Mouse (Mus musculus) frontal cortex, postnatal 25 days (tissue): Measurements from ENCODE around the gene Itga1.

Source experiments
- DNase-seq, 2 experiments: peaks; one replicate each; pipeline ENCODE4 v3.0.0; 2022; ENCODE audit warnings: low spot score in 2 of 2

Gene Itga1

GRCm38 (mm10) chr13:114987668-114988067, 114.1 kb downstream of the Itga1 start:
- DNase-seq = no peak

GRCm38 (mm10) chr13:114987161-114987560, 114.6 kb downstream of the Itga1 start:
- DNase-seq = no peak

DNA sequence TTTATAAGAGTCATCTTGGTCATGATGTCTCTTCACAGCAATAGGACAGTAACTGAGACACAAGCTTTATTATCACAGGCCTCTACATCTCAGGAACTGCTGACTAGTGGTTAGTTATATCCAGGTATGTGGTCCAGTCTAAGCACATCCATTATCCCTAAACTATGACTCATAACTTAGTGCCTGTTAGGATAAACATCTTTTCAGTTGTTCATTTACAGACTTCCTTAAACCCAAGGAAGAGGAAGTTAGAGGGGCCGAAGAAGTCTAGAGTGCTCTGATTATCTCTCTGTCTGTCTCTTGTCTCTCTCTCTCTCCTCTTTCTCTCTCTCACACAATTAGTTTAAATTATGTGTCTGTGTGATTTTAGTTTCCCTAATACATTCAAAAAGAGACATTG, 117.1 kb downstream of the Itga1 start:
- DNase-seq = no peak

- no peak for DNase-seq
Observed at GRCm38 (mm10) chr13:114983116-114983515, 118.6 kb downstream of the Itga1 start.

- no peak for DNase-seq
Observed at GRCm38 (mm10) chr13:114980831-114981419, 120.8 kb downstream of the Itga1 start.

GRCm38 (mm10) chr13:114974484-114975042, 127.2 kb downstream of the Itga1 start:
- DNase-seq = no peak

DNA sequence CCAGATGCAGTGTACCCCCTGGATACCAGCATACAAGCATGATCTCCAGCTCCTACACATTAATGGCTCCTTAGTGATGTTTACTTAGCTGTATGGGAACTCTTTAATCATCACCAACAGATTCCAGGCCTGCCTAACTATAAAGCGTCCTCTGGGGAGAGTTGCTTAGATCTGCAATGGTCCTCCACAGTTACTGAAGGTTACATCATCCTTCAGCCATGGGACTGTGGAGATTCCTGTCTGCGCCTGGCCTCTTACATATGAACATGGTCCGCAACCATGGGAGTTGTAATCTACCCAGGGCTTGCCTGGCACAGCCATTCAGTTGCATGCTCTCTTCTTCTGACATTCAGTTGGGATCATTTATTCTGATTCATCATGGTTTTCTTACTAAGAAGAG, 129.9 kb downstream of the Itga1 start:
- no peak for DNase-seq

DNA sequence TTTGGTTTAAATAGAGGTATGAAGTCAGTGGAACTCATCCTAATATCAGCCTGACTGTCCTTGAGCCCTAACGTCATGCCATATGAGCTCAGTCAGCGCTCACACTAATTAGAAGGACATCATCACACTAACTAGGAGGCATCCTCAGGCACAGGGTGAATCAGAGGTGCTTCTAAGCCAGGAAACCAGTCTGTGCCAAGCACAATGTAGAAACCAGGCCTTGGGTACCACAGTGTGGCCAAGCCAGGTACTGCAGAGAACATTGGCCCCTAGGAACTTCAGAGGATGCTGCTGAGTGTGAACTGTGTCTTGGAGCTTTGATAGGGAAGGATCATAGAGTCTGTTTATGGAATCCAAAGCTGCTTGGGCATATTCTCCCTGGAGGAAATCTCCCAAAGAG, 137.5 kb downstream of the Itga1 start:
- peak; percentile 77 to 85 for DNase-seq

- no peak for DNase-seq
Observed at GRCm38 (mm10) chr13:114954516-114954915, 147.2 kb downstream of the Itga1 start.

- no peak for DNase-seq
Observed at GRCm38 (mm10) chr13:114933541-114933940, 168.2 kb downstream of the Itga1 start.

DNA sequence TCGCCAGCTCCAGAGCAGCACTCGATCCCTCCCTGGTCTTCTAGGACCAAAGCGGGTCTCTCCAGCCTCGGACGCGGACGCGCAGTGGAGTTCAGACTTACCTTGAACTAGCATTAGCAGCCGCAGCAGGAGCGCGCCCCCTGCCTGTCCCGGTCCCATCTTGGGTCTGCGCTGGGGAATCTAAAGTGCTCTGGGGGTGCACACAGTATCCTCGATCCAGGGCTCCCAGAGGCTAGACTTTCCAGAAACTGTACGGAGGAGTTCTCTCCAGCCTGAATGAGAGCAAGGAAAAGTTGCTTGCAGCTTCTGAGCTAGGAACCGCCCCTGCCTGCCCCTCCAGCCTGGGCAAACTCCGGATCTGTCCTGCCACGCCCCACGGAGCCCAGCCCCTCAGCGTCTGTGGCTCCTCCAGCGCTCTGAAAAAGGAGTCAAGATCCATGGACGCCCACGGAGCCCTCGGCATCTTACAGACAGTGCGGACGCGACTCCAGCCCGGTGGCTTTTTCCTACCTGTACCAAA, 169.9 kb downstream of the Itga1 start, which contains the start of gene Itga2:
Gene Itga2, minus strand, starts transcription at position 326 of the 520 bp plus-strand sequence.
- peak; percentile 7 to 27 for DNase-seq

DNA sequence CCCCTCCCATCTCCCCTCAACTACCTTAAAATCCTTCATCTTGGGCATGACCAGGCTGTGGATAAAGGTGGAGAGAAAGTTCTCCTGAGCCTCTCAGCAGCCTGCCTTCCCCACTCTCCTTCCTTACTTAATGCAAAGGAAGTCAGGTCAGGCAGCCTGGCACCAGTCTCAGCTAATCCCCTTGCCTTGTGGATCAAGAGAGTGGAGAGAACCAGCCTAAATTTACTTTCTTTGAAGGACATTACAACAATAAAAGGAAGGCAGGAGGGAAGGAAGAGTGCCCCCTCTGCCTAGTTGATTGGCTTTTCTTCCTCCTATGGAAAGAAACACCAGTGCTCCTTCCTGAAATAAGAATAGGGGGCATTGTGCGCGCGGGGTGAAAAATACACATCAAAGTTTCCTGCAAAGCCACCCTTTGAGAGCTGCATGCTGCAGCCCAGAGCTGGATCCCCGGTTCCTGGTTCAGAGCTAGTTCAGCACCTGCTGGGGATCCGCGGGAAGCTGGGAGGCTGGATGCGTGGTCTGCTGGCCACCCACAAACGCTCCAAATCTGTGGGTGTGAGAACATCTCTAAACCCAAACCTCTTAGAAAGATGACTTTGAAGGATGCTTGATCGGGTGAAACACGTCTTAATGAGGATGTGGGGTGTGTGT, 170.6 kb downstream of the Itga1 start:
- no peak for DNase-seq

GRCm38 (mm10) chr13:114924785-114925184, 177.0 kb downstream of the Itga1 start:
- no peak for DNase-seq

GRCm38 (mm10) chr13:114923331-114923730, 178.4 kb downstream of the Itga1 start:
- DNase-seq = no peak

DNA sequence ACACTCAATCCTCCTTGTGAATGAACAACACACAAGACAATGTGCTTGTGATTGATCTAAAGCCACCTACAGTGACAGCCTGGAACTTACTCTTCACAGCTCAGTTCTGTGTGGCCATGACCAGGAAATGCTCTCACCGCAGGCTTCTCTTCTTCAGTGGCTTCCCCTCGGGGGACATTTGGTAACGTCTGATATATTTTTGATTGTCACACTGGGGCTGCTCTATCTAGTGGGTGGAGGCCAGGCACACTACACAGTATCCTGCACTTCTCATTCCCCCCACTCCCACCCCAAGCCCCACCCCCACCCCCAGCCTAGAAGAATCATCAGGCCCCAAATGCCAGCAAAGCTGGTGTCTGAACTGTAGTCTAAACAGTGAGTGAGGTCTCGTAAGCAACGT, 186.0 kb downstream of the Itga1 start:
- DNase-seq = no peak

GRCm38 (mm10) chr13:114914963-114915362, 186.8 kb downstream of the Itga1 start:
- DNase-seq = no peak

GRCm38 (mm10) chr13:114914559-114914958, 187.2 kb downstream of the Itga1 start:
- no peak for DNase-seq

GRCm38 (mm10) chr13:114910629-114911028, 191.1 kb downstream of the Itga1 start:
- DNase-seq = no peak

- DNase-seq = no peak
Observed at GRCm38 (mm10) chr13:114909514-114909913, 192.2 kb downstream of the Itga1 start.

GRCm38 (mm10) chr13:114907876-114908275, 193.9 kb downstream of the Itga1 start:
- DNase-seq = no peak
